Mouse (Mus musculus): ENCODE data around the gene Egln1.

Gene Egln1

DNA sequence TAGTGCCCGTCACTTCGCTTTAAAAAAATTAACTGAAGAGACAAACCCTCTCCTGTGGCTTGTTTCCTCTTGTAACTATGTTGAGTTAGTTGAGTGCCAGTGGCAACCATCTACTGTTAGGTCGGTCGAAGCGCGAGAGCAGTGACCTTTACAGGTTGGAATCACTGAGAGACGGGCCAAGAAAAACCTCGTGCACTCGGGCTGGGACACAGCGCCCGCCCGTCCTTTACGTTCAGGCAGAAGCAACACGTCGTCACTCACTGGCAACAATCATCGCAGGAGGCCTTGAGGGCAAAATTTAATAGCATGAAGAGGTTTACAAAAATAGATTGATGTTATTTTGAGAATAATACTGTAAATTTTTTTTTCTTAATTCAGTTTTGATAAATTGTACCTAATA is 39.2 kb downstream of the Egln1 start:
- H3K9me3 ChIP-seq (ENCODE audit: low read length): no peaks in the 10 kb centered on the region
- TF ChIP-seq POU5F1 (IDR thresholded peaks at IDR 0.05; ENCODE audit: borderline replicate concordance, low read length): no peak
- TF ChIP-seq NANOG (IDR thresholded peaks at IDR 0.05; ENCODE audit: borderline replicate concordance, low read length): no peak
- TF ChIP-seq CTCF (conservative IDR thresholded peaks at IDR 0.05; ENCODE audit: low read length): no peak
- H3K4me1 ChIP-seq (replicated peaks; ENCODE audit: low read depth, low read length): peaks cover 29% of the 10 kb centered on the region
- no peak overlapping the region for H3K4me3 ChIP-seq (replicated peaks; ENCODE audit: low read length)
- H3K27me3 ChIP-seq (ENCODE audit: insufficient read depth, low read length): no peaks in the 10 kb centered on the region
- H3K36me3 ChIP-seq (ENCODE audit: insufficient read depth, low read length): peaks cover 96% of the 10 kb centered on the region

GRCm38 (mm10) chr8:124905482-124905881 is 43.6 kb downstream of the Egln1 start:
- Histone ChIP-seq H3K4me3 (replicated peaks; ENCODE audit: low read length) (no peak overlapping the region), H3K36me3 (ENCODE audit: insufficient read depth, low read length) (peaks cover 94% of the 10 kb centered on the region), H3K27me3 (ENCODE audit: insufficient read depth, low read length) (no peaks in the 10 kb centered on the region)

GRCm38 (mm10) chr8:124903198-124903597 is 45.9 kb downstream of the Egln1 start:
- H3K9me3 ChIP-seq (ENCODE audit: low read length): no peaks in the 10 kb centered on the region
- H3K36me3 ChIP-seq (ENCODE audit: insufficient read depth, low read length): peaks cover 92% of the 10 kb centered on the region
- peaks cover 34% of the 10 kb centered on the region for H3K4me1 ChIP-seq (replicated peaks; ENCODE audit: low read depth, low read length)
- no peak overlapping the region for H3K4me3 ChIP-seq (replicated peaks; ENCODE audit: low read length)
- no peaks in the 10 kb centered on the region for H3K27me3 ChIP-seq (ENCODE audit: insufficient read depth, low read length)
- TF ChIP-seq NANOG (IDR thresholded peaks at IDR 0.05; ENCODE audit: borderline replicate concordance, low read length) (no peak), CTCF (conservative IDR thresholded peaks at IDR 0.05; ENCODE audit: low read length) (no peak)

More at GRCm38 (mm10) chr8:124905482-124905881, 43.6 kb downstream of the Egln1 start:
- Histone ChIP-seq H3K4me1 (replicated peaks; ENCODE audit: low read depth, low read length) (peaks cover 23% of the 10 kb centered on the region), H3K9me3 (ENCODE audit: low read length) (no peaks in the 10 kb centered on the region)
- TF ChIP-seq POU5F1 (IDR thresholded peaks at IDR 0.05; ENCODE audit: borderline replicate concordance, low read length) (no peak), NANOG (IDR thresholded peaks at IDR 0.05; ENCODE audit: borderline replicate concordance, low read length) (no peak)

GRCm38 (mm10) chr8:124898251-124898905 is 50.7 kb downstream of the Egln1 start:
- Histone ChIP-seq H3K27me3 (ENCODE audit: insufficient read depth, low read length) (no peaks in the 10 kb centered on the region), H3K9me3 (ENCODE audit: low read length) (no peaks in the 10 kb centered on the region), H3K36me3 (ENCODE audit: insufficient read depth, low read length) (peaks cover 78% of the 10 kb centered on the region), H3K4me3 (replicated peaks; ENCODE audit: low read length) (peak overlapping the region; percentile 94), H3K4me1 (replicated peaks; ENCODE audit: low read depth, low read length) (peaks cover 50% of the 10 kb centered on the region)
- TF ChIP-seq CTCF (conservative IDR thresholded peaks at IDR 0.05; ENCODE audit: low read length) (no peak), POU5F1 (IDR thresholded peaks at IDR 0.05; ENCODE audit: borderline replicate concordance, low read length) (no peak), NANOG (IDR thresholded peaks at IDR 0.05; ENCODE audit: borderline replicate concordance, low read length) (no peak)

DNA sequence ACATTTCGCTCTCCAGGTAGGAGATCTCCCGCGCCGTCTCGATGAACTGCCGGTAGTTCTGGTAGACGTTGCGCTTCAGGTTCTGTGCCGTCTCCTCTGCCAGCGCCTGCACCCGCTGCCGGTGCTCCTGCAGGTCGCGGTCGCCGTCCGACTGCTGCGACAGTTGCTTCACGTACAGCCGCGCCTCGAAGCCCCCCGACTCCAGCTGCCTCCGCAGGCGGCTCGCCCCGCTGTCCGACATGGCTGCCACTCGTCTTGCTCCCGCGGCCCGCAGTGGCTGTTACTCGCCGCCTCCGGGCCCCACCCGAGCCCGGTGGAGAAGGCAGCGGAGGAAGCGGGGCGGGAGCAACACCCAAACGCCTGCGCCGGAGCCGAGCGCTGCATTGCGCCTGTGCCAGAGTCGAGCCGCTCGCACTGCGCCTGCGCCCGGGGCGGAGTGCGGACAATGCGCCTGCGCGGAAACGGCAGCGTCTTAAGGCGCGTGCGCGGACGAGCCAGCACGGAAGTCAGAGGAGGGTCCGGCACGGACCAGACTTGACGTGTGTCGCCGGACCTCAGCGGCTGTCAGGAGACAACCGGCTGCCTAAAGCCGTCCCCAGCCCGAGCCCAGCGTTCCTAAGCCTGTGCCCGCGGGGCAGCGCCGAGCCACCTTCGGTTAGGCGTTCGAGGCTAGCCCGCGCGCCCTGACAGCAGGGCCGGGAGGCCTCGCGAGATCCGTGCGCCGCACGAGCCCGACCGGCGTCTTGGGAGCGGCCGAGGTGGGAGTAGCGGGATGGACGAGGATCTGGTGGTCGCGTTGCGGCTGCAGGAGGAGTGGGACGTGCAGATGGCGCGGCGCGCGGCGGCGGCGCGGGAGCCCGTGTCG is 51.5 kb downstream of the Egln1 start, which contains the start of the genes Exoc8 and Sprtn:
TSS of gene Exoc8 (minus strand) at position 320 of the 865 bp plus-strand sequence.
TSS of gene Sprtn (plus strand) at position 501 of the 865 bp plus-strand sequence.
- peaks cover 43% of the 10 kb centered on the region for H3K4me1 ChIP-seq (replicated peaks; ENCODE audit: low read depth, low read length)
- no peaks in the 10 kb centered on the region for H3K27me3 ChIP-seq (ENCODE audit: insufficient read depth, low read length)
- H3K36me3 ChIP-seq (ENCODE audit: insufficient read depth, low read length): peaks cover 78% of the 10 kb centered on the region
- no peaks in the 10 kb centered on the region for H3K9me3 ChIP-seq (ENCODE audit: low read length)
- TF ChIP-seq POU5F1 (IDR thresholded peaks at IDR 0.05; ENCODE audit: borderline replicate concordance, low read length): no peak
- TF ChIP-seq CTCF (conservative IDR thresholded peaks at IDR 0.05; ENCODE audit: low read length): no peak
- TF ChIP-seq NANOG (IDR thresholded peaks at IDR 0.05; ENCODE audit: borderline replicate concordance, low read length): no peak
- H3K4me3 ChIP-seq (replicated peaks; ENCODE audit: low read length): peak within 1 kb of the TSS; percentile 94

DNA sequence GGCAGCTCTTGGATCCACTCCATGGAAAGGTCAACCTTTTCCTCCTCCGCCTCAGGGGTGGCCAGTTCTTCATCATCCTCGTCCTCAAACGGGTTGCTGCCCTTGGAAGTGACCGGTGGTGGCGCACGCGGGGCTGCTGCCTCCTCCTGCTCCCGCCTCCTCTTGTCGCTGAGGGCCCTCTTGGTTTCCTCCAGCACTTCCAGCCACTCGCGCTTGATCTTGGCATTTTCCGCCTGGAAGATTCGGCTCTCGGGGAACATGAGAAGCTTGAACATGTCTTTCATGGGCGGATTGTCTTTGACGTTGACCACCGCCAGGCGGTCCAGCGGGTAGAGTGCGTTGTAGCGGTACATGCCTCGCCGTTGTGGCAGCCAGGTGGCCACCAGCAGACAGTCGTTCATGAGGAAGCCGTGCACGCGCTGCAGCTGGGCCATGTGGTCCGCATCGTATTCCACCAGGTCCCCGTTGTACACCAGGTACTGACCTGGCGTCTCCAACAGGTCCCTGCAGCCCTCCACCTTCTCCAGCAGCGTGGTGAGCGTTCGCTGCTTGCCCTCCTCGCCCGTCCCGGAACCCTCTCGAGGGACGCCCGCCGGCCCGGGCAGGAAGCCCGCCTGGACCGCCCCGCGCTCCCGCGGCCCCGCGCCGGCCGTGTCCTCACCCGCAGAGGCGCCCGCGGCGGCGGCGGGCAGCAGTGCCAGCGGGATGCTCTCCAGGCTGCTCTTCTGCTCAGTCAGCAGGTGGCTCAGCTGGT is 52.3 kb downstream of the Egln1 start:
- no peaks in the 10 kb centered on the region for H3K27me3 ChIP-seq (ENCODE audit: insufficient read depth, low read length)
- peak overlapping the region; percentile 94 for H3K4me3 ChIP-seq (replicated peaks; ENCODE audit: low read length)
- no peaks in the 10 kb centered on the region for H3K9me3 ChIP-seq (ENCODE audit: low read length)
- TF ChIP-seq POU5F1 (IDR thresholded peaks at IDR 0.05; ENCODE audit: borderline replicate concordance, low read length): no peak
- TF ChIP-seq CTCF (conservative IDR thresholded peaks at IDR 0.05; ENCODE audit: low read length): no peak
- no peak for TF ChIP-seq NANOG (IDR thresholded peaks at IDR 0.05; ENCODE audit: borderline replicate concordance, low read length)
- peaks cover 78% of the 10 kb centered on the region for H3K36me3 ChIP-seq (ENCODE audit: insufficient read depth, low read length)
- peaks cover 40% of the 10 kb centered on the region for H3K4me1 ChIP-seq (replicated peaks; ENCODE audit: low read depth, low read length)

- peaks cover 79% of the 10 kb centered on the region for H3K36me3 ChIP-seq (ENCODE audit: insufficient read depth, low read length)
- peak overlapping the region; percentile 94 for H3K4me3 ChIP-seq (replicated peaks; ENCODE audit: low read length)
- H3K27me3 ChIP-seq (ENCODE audit: insufficient read depth, low read length): no peaks in the 10 kb centered on the region
- H3K9me3 ChIP-seq (ENCODE audit: low read length): no peaks in the 10 kb centered on the region
- peaks cover 40% of the 10 kb centered on the region for H3K4me1 ChIP-seq (replicated peaks; ENCODE audit: low read depth, low read length)
- TF ChIP-seq POU5F1 (IDR thresholded peaks at IDR 0.05; ENCODE audit: borderline replicate concordance, low read length) (no peak), CTCF (conservative IDR thresholded peaks at IDR 0.05; ENCODE audit: low read length) (no peak), NANOG (IDR thresholded peaks at IDR 0.05; ENCODE audit: borderline replicate concordance, low read length) (no peak)
These were observed 53.0 kb downstream of the Egln1 start for GRCm38 (mm10) chr8:124896010-124896631.

Measured in E14TG2a.4 (cell line).